Mouse (Mus musculus) liver, embryonic 14.5 days (tissue): ENCODE results near the gene Fam204a. TPM values are rescaled to one million over a fixed set of nuclear protein-coding genes. Genes with fewer than 3 reads are reported as not detected.

Experiments
- ATAC-seq: fragments of 200-750 bp; cut with Nextera tagmentation; 2 replicates; pipeline ENCODE4 v1.8.0; 2017; ENCODE audit warnings: moderate number of reproducible peaks, mild to moderate bottlenecking, moderate library complexity; ENCODE audit not compliant: insufficient read depth
- DNase-seq, 3 experiments: peaks; one replicate each; pipeline ENCODE4 v3.0.0-alpha.2; 2012 to 2013; ENCODE audit warnings: low read depth in 3 of 3, low spot score in 3 of 3
- H3K27ac ChIP-seq: fragments of 300-500 bp; sonication (generic); 2 replicates; pipeline ENCODE4 v1.5.1; 2014; ENCODE audit warnings: moderate library complexity, mild to moderate bottlenecking, control low read depth, inconsistent platforms
- H3K27me3 ChIP-seq: fragments of 300-500 bp; sonication (generic); 2 replicates; pipeline ENCODE4 v1.6.1; 2014; ENCODE audit warnings: mild to moderate bottlenecking, low read length, moderate library complexity; ENCODE audit not compliant: control insufficient read depth, insufficient read depth
- H3K36me3 ChIP-seq: fragments of 300-500 bp; sonication (generic); replicated peaks from 2 replicates; pipeline ENCODE4 v1.6.1; 2014; ENCODE audit warnings: low read depth; ENCODE audit not compliant: control insufficient read depth, insufficient read depth
- H3K4me1 ChIP-seq, 2 experiments: fragments of 200-500 bp in 1 of 2; fragments of 300-500 bp in 1 of 2; sonication (generic) in 1 of 2; replicated peaks; 2 replicates each; pipeline ENCODE4 v1.6.1; 2012 to 2014; ENCODE audit warnings: antibody characterized with exemption in 1 of 2, inconsistent platforms in 1 of 2, low read length in 1 of 2; ENCODE audit not compliant: control insufficient read depth in 2 of 2, insufficient read depth in 2 of 2
- H3K4me2 ChIP-seq: fragments of 300-500 bp; sonication (generic); 2 replicates; pipeline ENCODE4 v1.6.1; 2014; ENCODE audit warnings: low read depth, mild to moderate bottlenecking, control low read depth, moderate library complexity
- H3K4me3 ChIP-seq, 2 experiments: fragments of 200-500 bp in 1 of 2; fragments of 300-500 bp in 1 of 2; sonication (generic) in 1 of 2; 2 replicates each; pipeline ENCODE4 v1.5.1; 2012 to 2014; ENCODE audit warnings: low read depth in 2 of 2, low read length in 2 of 2, mild to moderate bottlenecking in 2 of 2, control low read depth in 1 of 2, inconsistent platforms in 1 of 2, moderate library complexity in 1 of 2; ENCODE audit not compliant: insufficient read depth in 1 of 2
- H3K9ac ChIP-seq: fragments of 300-500 bp; sonication (generic); replicated peaks from 2 replicates; pipeline ENCODE4 v1.6.1; 2014; ENCODE audit warnings: mild to moderate bottlenecking, control low read depth, moderate library complexity
- H3K9me3 ChIP-seq: fragments of 300-500 bp; sonication (generic); 2 replicates; pipeline ENCODE4 v1.6.1; 2016; ENCODE audit warnings: low read length, mixed read lengths; ENCODE audit not compliant: control insufficient read depth
- CTCF ChIP-seq: IDR thresholded peaks from 2 replicates; pipeline ENCODE4 v1.5.1; 2016; ENCODE audit warnings: antibody characterized with exemption, low read depth, control low read depth
- EP300 ChIP-seq: IDR thresholded peaks from 2 replicates; pipeline ENCODE4 v1.6.1; 2016; ENCODE audit warnings: antibody characterized with exemption, low read depth
- WGBS: fragments of 180-500 bp; shearing (Covaris S2); extraction: QIAGEN DNeasy Blood & Tissue Kit; methylation state at CpG from one replicate; pipeline ENCODE4 v1.1.7; 2014; ENCODE audit not compliant: insufficient replicate concordance; 5-methylcytosine and 5-hydroxymethylcytosine counted together
- polyA plus RNA-seq, 2 experiments: library from polyadenylated mRNA; depleted of rRNA in 1 of 2; stranded (reverse) in 1 of 2; unstranded in 1 of 2; fragments of >200 nt; fragmentation: Nextera tagmentation in 1 of 2; extraction: Ambion mirVana in 1 of 2; gene quantifications; 2 replicates each; pipeline versions ENCODE4 v1.2.1 to v1.2.3; 2012 to 2014

Fam204a gene
- polyA plus RNA-seq, 2 experiments: 8.1 to 15.7 TPM

DNA sequence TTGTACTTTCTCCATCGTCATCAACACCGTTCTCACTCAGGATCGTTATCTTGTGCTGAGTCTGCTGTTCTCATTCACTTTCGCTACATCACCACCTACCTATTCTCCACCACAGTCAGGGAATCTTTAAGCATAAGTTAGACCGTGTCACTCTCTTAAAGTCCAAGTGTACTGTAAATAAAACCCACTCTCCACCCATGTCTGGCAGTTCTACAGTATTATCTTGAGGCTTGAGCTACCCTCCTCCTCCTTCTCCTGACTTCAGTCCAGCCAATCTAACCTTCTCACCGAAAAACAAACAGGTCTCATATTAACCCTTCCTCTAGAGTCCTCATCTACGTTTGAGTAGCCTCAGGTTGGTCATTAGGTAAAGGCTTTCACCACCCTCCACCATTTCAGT lies 7.1 kb downstream of the Fam204a start:
- no peak overlapping the region for H3K9ac ChIP-seq
- no peaks in the 10 kb centered on the region; the same call in none of the 2 replicates for H3K36me3 ChIP-seq
- WGBS: 83% methylated on average over 7 of the region's 7 CpGs
- no peaks in the 10 kb centered on the region for H3K4me1 ChIP-seq
- ATAC-seq (no peak), DNase-seq (no peak)
- H3K27ac ChIP-seq: no peak overlapping the region
- no peaks in the 10 kb centered on the region for H3K9me3 ChIP-seq
- TF ChIP-seq CTCF (no peak), EP300 (no peak)
- H3K4me3 ChIP-seq: no peak overlapping the region
- H3K27me3 ChIP-seq: no peaks in the 10 kb centered on the region
- no peak overlapping the region for H3K4me2 ChIP-seq

DNA sequence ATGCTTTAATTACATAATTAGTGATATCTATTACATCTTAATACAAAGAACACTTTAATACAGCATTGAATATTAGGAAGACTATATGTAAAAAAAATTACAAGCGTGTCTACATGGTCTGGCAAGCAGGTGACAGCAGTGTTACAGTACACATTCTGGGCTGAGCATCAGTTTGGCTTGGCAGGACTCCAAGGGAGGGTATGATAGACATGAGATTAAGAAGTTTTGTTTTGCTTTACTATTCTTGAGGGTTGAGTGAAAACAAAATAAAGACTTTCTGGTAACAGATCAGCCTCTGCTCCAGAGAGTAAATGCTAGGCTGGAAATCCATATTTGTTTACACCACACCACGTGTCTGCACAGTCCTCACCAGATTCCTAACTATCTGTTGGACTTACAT lies 8.5 kb downstream of the Fam204a start:
- ATAC-seq: no peak
- no peak overlapping the region for H3K9ac ChIP-seq
- no peaks in the 10 kb centered on the region for H3K4me1 ChIP-seq
- H3K4me3 ChIP-seq: no peak overlapping the region
- H3K4me2 ChIP-seq: no peak overlapping the region
- peaks cover under 1% of the 10 kb centered on the region for H3K36me3 ChIP-seq
- no peak for DNase-seq
- TF ChIP-seq CTCF (no peak), EP300 (no peak)
- H3K9me3 ChIP-seq: no peaks in the 10 kb centered on the region
- no peak overlapping the region for H3K27ac ChIP-seq
- H3K27me3 ChIP-seq: no peaks in the 10 kb centered on the region
- WGBS: 76% methylated on average over 2 of the region's 2 CpGs

DNA sequence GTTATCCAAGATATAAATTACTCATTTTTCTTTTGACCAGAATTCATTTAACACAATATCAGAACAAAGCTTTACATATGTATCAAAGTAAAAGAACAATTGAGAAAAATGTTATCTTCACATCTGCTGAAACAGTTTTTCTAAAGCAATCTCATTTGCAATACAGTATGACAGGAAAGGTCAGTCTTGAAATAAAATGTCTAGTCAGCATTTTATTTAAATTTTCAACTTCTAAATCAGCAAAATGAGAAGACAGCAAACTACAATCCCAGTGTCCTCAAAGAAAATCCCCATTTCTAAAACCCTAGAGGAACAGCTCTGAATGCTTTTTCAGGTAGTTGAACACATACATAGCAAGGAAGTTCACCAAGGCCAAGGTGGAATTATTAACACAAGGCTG lies 18.3 kb downstream of the Fam204a start:
- no peaks in the 10 kb centered on the region for H3K27me3 ChIP-seq
- no peak for DNase-seq
- H3K9ac ChIP-seq: no peak overlapping the region
- TF ChIP-seq CTCF (no peak), EP300 (no peak)
- H3K4me2 ChIP-seq: no peak overlapping the region
- H3K36me3 ChIP-seq: peaks cover 6% of the 10 kb centered on the region; the same call in 1 of the 2 replicates
- no peaks in the 10 kb centered on the region for H3K4me1 ChIP-seq
- no peak overlapping the region for H3K4me3 ChIP-seq
- H3K9me3 ChIP-seq: no peaks in the 10 kb centered on the region
- H3K27ac ChIP-seq: no peak overlapping the region
- no peak for ATAC-seq

DNA sequence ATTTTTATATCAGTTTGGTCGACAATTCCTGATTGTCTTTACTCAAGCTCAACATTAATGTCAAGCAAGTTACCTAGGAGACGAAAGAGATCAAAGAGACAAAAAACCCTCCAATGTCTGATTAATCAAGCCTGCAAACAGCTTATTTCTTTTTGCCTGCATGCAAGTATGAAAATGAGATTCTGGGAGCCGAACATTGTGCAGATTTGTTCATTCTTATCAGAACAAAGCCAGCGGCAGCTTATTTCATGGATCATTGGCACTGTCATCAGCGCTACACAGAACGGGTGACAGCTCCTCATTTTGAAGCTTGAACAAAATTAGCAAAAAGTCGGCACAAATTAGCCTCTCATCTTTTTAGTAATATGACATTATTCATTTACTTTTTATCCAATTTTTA lies 22.3 kb downstream of the Fam204a start:
- DNase-seq: no peak
- 74% methylated on average over 7 of the region's 7 CpGs for WGBS

DNA sequence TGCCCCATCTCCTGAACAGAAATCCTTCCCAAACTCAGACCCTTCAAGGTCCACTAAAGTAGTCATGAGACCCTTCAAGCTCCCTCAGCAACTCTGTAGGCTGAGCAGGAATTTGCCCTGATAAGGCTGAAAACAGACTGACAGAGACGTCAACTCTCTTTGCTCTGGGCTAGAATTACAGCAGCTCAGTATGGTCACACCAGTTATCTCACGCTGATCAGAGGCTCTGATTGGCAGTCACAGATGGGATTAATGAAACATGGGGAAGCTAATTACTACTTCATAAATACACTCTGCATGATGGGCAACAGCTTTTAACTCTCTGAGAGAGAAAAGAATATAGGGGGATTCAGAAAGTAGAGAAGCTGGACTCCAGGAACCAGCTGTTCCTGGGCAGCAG lies 26.2 kb downstream of the Fam204a start:
- Histone ChIP-seq H3K4me3 (no peak overlapping the region), H3K9me3 (no peaks in the 10 kb centered on the region), H3K36me3 (no peaks in the 10 kb centered on the region), H3K27ac (no peak overlapping the region), H3K4me1 (no peaks in the 10 kb centered on the region), H3K4me2 (no peak overlapping the region), H3K27me3 (no peaks in the 10 kb centered on the region), H3K9ac (no peak overlapping the region)
- DNase-seq (no peak), ATAC-seq (no peak)
- 37% methylated on average over 2 of the region's 2 CpGs for WGBS
- TF ChIP-seq CTCF: no peak
- no peak for TF ChIP-seq EP300

More for the DNA sequence above, 22.3 kb downstream of the Fam204a start:
- H3K27ac ChIP-seq: no peak overlapping the region
- no peak overlapping the region for H3K9ac ChIP-seq
- no peaks in the 10 kb centered on the region for H3K9me3 ChIP-seq
- H3K27me3 ChIP-seq: no peaks in the 10 kb centered on the region
- TF ChIP-seq EP300: no peak
- TF ChIP-seq CTCF: no peak
- H3K4me1 ChIP-seq: no peaks in the 10 kb centered on the region
- no peak overlapping the region for H3K4me2 ChIP-seq
- H3K4me3 ChIP-seq: no peak overlapping the region
- no peaks in the 10 kb centered on the region for H3K36me3 ChIP-seq
- ATAC-seq: no peak
